Comparison of ENCODE assay signal across 10 mouse cellular contexts in genomic region chr4:82497671-82498631, GRCm38 (mm10).
DNase-seq lines count a peak whose midpoint lies in the region; ATAC-seq and TF ChIP-seq lines count a peak whose summit lies in the region.
"Had no signal": no experiment of that assay in that cellular context is flagged by ENCODE, and none has a peak within 500 bp of the region (broad histone marks: within the 10 kb centered on the region; RNA-seq: fewer than 3 reads in every experiment).

No protein-coding gene starts in this region.

- no peaks in the 10 kb centered on the region for H3K27me3 ChIP-seq in embryonic facial prominence, embryonic 14.5 days (replicated peaks; ENCODE audit: control insufficient read depth, insufficient read depth, low read length)
- H3K27me3 ChIP-seq in midbrain, embryonic 15.5 days (replicated peaks) = no peaks in the 10 kb centered on the region

- no peak for TF ChIP-seq CTCF in lung, adult 2 months (IDR thresholded peaks at IDR 0.05; ENCODE audit: insufficient read depth, low read length)

- no peak for DNase-seq in frontal cortex, adult 2 months (ENCODE audit: extremely low spot score in 1 of 2, low spot score in 1 of 2)
- DNase-seq in lung, adult 2 months = no peak
- no peak for DNase-seq in lung, postnatal 36 days
- no peak for DNase-seq in embryonic facial prominence, embryonic 14.5 days (ENCODE audit: low spot score)
- no peak for DNase-seq in spleen, postnatal 10 days (ENCODE audit: low spot score in 2 of 2)
- DNase-seq: adrenal gland, adult 8-10 months had no signal

- 63% methylated on average over 26 of the region's 26 CpGs for WGBS in lung, adult 2 months
- WGBS in embryonic facial prominence, embryonic 14.5 days = 73% methylated on average over 26 of the region's 26 CpGs
- 77% methylated on average over 26 of the region's 26 CpGs for WGBS in midbrain, embryonic 15.5 days

- peak overlapping the region; percentile 44; the same call in 1 of the 2 replicates for H3K27ac ChIP-seq in embryonic facial prominence, embryonic 14.5 days (replicated peaks; ENCODE audit: low read depth, low read length)
- peak overlapping the region; percentile 9 for H3K27ac ChIP-seq in midbrain, embryonic 15.5 days
- H3K27ac ChIP-seq: liver, embryonic 15.5 days had no signal

- peak overlapping the region; percentile 38 for H3K4me2 ChIP-seq in embryonic facial prominence, embryonic 14.5 days (ENCODE audit: low read depth, low read length)
- peak overlapping the region; percentile 39 for H3K4me2 ChIP-seq in midbrain, embryonic 15.5 days
- H3K4me2 ChIP-seq: liver, embryonic 15.5 days had no signal

- peak; percentile 28; the same call in 1 of the 2 replicates for ATAC-seq in frontal cortex, adult (ENCODE audit: low TSS enrichment)
- no peak for ATAC-seq in embryonic facial prominence, embryonic 14.5 days (ENCODE audit: low read depth)
- ATAC-seq in midbrain, embryonic 15.5 days (replicated peaks) = peak; percentile 18; the same call in 1 of the 2 replicates
- no peak for ATAC-seq in erythroblast, adult 5-6 weeks (replicated peaks; ENCODE audit: low FRiP score, poor library complexity, severe bottlenecking)

- H3K4me1 ChIP-seq in lung, adult 2 months (ENCODE audit: control insufficient read depth, insufficient read depth, low read length) = peaks cover 46% of the 10 kb centered on the region
- peaks cover 67% of the 10 kb centered on the region for H3K4me1 ChIP-seq in embryonic facial prominence, embryonic 14.5 days (ENCODE audit: control insufficient read depth, insufficient read depth, low read length)
- peaks cover 12% of the 10 kb centered on the region for H3K4me1 ChIP-seq in midbrain, embryonic 15.5 days

- H3K9ac ChIP-seq in embryonic facial prominence, embryonic 14.5 days (ENCODE audit: low read depth, low read length) = peak overlapping the region; percentile 42; the same call in 1 of the 2 replicates
- no peak overlapping the region for H3K9ac ChIP-seq in midbrain, embryonic 15.5 days
- H3K9ac ChIP-seq: liver, embryonic 15.5 days had no signal

- H3K36me3 ChIP-seq in embryonic facial prominence, embryonic 14.5 days (ENCODE audit: control insufficient read depth, insufficient read depth, low read length) = peaks cover 42% of the 10 kb centered on the region
- no peaks in the 10 kb centered on the region for H3K36me3 ChIP-seq in midbrain, embryonic 15.5 days (replicated peaks)

- no peaks in the 10 kb centered on the region for H3K9me3 ChIP-seq in embryonic facial prominence, embryonic 14.5 days (ENCODE audit: control insufficient read depth, low read length)
- no peaks in the 10 kb centered on the region for H3K9me3 ChIP-seq in midbrain, embryonic 15.5 days
- H3K9me3 ChIP-seq: liver, embryonic 15.5 days had no signal

- H3K4me3 ChIP-seq in lung, adult 2 months (replicated peaks; ENCODE audit: extremely low read depth, low read depth, low read length) = peak overlapping the region; percentile 11
- peak overlapping the region; percentile 2 for H3K4me3 ChIP-seq in embryonic facial prominence, embryonic 14.5 days (ENCODE audit: low read depth, low read length)
- H3K4me3 ChIP-seq in midbrain, embryonic 15.5 days = peak overlapping the region; percentile 12
- H3K4me3 ChIP-seq: liver, embryonic 15.5 days had no signal

- TF ChIP-seq POLR2A in lung, adult 2 months (IDR thresholded peaks at IDR 0.05; ENCODE audit: borderline replicate concordance, extremely low read depth, low read depth, low read length) = no peak

Comparison
In these comparisons a context has a peak if more than half of its experiments do, and no peak if none do; other contexts are left out.
1. ATAC-seq: peak in frontal cortex, adult (single experiment) and midbrain, embryonic 15.5 days (single experiment); none in embryonic facial prominence, embryonic 14.5 days (single experiment) and erythroblast, adult 5-6 weeks (single experiment).
2. Peak in every context shown above with its lines, with median percentiles within 50 percentile points of each other: H3K4me3 ChIP-seq.